Mouse (Mus musculus) ES-E14 (cell line): ENCODE results near the gene Crkl.

Experiments used
- CHD2 ChIP-seq: IDR thresholded peaks from 2 replicates; pipeline ENCODE4 v1.6.1; 2014; ENCODE audit warnings: mild to moderate bottlenecking, low read depth, low read length, inconsistent platforms
- HCFC1 ChIP-seq: IDR thresholded peaks from 2 replicates; pipeline ENCODE4 v1.6.1; 2012; ENCODE audit warnings: low read length, inconsistent platforms, borderline replicate concordance; ENCODE audit not compliant: insufficient read depth
- MAFK ChIP-seq: IDR thresholded peaks from 2 replicates; pipeline ENCODE4 v1.6.1; 2014; ENCODE audit warnings: mild to moderate bottlenecking, low read depth, low read length, inconsistent platforms; ENCODE audit not compliant: insufficient read depth
- ZC3H11A ChIP-seq: IDR thresholded peaks from 2 replicates; pipeline ENCODE4 v1.6.1; 2012; ENCODE audit warnings: low read depth, mild to moderate bottlenecking, inconsistent platforms, low read length, borderline replicate concordance

DNA sequence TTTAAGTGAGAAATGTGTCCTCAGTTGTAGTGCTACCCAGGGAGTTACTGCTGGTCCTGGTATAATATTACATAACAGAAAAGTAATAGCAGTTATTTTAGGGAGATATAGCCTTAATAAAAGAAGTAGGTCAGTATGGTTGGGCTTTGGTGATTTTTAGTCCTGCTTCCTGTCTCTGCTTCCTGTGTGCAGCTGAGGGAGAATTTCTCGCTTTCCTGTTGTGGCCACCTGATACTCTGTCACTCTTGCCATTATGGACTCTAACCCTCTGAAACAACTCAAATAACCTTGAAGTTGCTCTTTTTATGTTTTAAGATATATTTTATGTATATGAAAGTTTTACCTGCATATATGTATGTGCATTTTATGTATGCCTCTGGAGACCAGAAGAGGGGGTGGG is 9.8 kb downstream of the Crkl start:
- TF ChIP-seq ZC3H11A (no peak), CHD2 (no peak), HCFC1 (no peak), MAFK (no peak)
